Mouse (Mus musculus): ENCODE results near the gene Astn2. TPM values are rescaled to one million over a fixed set of nuclear protein-coding genes. Genes with fewer than 3 reads are reported as not detected.

Astn2 gene
- total RNA-seq, 4 experiments from 2014 or later: 35.3 to 42.9 (median 39.7) TPM

GRCm38 (mm10) chr4:66175887-66176533, 228.4 kb downstream of the Astn2 start:
- no peak for DNase-seq (ENCODE audit: low spot score in 2 of 2)

GRCm38 (mm10) chr4:66171583-66171982, 232.8 kb downstream of the Astn2 start:
- DNase-seq (ENCODE audit: low spot score in 2 of 2): no peak

- no peak for DNase-seq (ENCODE audit: low spot score in 2 of 2)
Measured at GRCm38 (mm10) chr4:66170787-66171186, 233.6 kb downstream of the Astn2 start.

- no peak for DNase-seq (ENCODE audit: low spot score in 2 of 2)
Measured at GRCm38 (mm10) chr4:66169485-66169884, 234.9 kb downstream of the Astn2 start.

- no peak for DNase-seq (ENCODE audit: low spot score in 2 of 2)
Measured at GRCm38 (mm10) chr4:66158714-66159113, 245.7 kb downstream of the Astn2 start.

- no peak for DNase-seq (ENCODE audit: low spot score in 2 of 2)
Measured at GRCm38 (mm10) chr4:66157439-66158113, 246.8 kb downstream of the Astn2 start.

GRCm38 (mm10) chr4:66146546-66146945, 257.9 kb downstream of the Astn2 start:
- no peak for DNase-seq (ENCODE audit: low spot score in 2 of 2)

- no peak for DNase-seq (ENCODE audit: low spot score in 2 of 2)
Measured at GRCm38 (mm10) chr4:66126181-66126580, 278.2 kb downstream of the Astn2 start.

- DNase-seq (ENCODE audit: low spot score in 2 of 2): no peak
Measured at GRCm38 (mm10) chr4:66122766-66123358, 281.5 kb downstream of the Astn2 start.

GRCm38 (mm10) chr4:66114243-66114642, 290.2 kb downstream of the Astn2 start:
- no peak for DNase-seq (ENCODE audit: low spot score in 2 of 2)

GRCm38 (mm10) chr4:66102037-66102436, 302.4 kb downstream of the Astn2 start:
- DNase-seq (ENCODE audit: low spot score in 2 of 2): no peak

GRCm38 (mm10) chr4:66097629-66098028, 306.8 kb downstream of the Astn2 start:
- DNase-seq (ENCODE audit: low spot score in 2 of 2): no peak

GRCm38 (mm10) chr4:66096104-66096503, 308.3 kb downstream of the Astn2 start:
- DNase-seq (ENCODE audit: low spot score in 2 of 2): no peak

- no peak for DNase-seq (ENCODE audit: low spot score in 2 of 2)
Measured at GRCm38 (mm10) chr4:66057161-66057560, 347.2 kb downstream of the Astn2 start.

GRCm38 (mm10) chr4:66055690-66056089, 348.7 kb downstream of the Astn2 start:
- no peak for DNase-seq (ENCODE audit: low spot score in 2 of 2)

- DNase-seq (ENCODE audit: low spot score in 2 of 2): no peak
Measured at GRCm38 (mm10) chr4:66043014-66043672, 361.3 kb downstream of the Astn2 start.

- DNase-seq (ENCODE audit: low spot score in 2 of 2): no peak
Measured at GRCm38 (mm10) chr4:66033826-66034225, 370.6 kb downstream of the Astn2 start.

GRCm38 (mm10) chr4:66031320-66031870, 373.0 kb downstream of the Astn2 start:
- no peak for DNase-seq (ENCODE audit: low spot score in 2 of 2)

GRCm38 (mm10) chr4:66029901-66030300, 374.5 kb downstream of the Astn2 start:
- DNase-seq (ENCODE audit: low spot score in 2 of 2): no peak

GRCm38 (mm10) chr4:66027866-66028265, 376.5 kb downstream of the Astn2 start:
- DNase-seq (ENCODE audit: low spot score in 2 of 2): no peak

GRCm38 (mm10) chr4:66025393-66026062, 378.9 kb downstream of the Astn2 start:
- DNase-seq (ENCODE audit: low spot score in 2 of 2): peak in 1 of 2 experiments; percentile 28
